Mouse (Mus musculus) cortical plate, adult 2 months (tissue): ENCODE data around the gene Uncx.

Experiments used
- CTCF ChIP-seq: fragments of 200-500 bp; IDR thresholded peaks from 2 replicates; pipeline ENCODE4 v1.5.1; 2011; ENCODE audit warnings: mild to moderate bottlenecking, control low read depth, low read length; ENCODE audit not compliant: insufficient read depth; ENCODE audit errors: extremely low read depth
- POLR2A ChIP-seq: fragments of 200-500 bp; IDR thresholded peaks from 2 replicates; pipeline ENCODE4 v1.6.1; 2011; ENCODE audit warnings: mild to moderate bottlenecking, low read length, control low read depth; ENCODE audit not compliant: insufficient read depth; ENCODE audit errors: extremely low read depth

- TF ChIP-seq CTCF (no peak), POLR2A (no peak)
Observed at GRCm38 (mm10) chr5:139495019-139495669, 48.1 kb upstream of the Uncx start.
